Mouse (Mus musculus) embryonic facial prominence, embryonic 11.5 days (tissue): Measurements from ENCODE around the gene Twsg1. TPM values are rescaled to one million over a fixed set of nuclear protein-coding genes. Genes with fewer than 3 reads are reported as not detected.

Experiments used
- ATAC-seq: fragments of 200-750 bp; cut with Nextera tagmentation; replicated peaks from 2 replicates; pipeline ENCODE4 v1.8.0; 2017; ENCODE audit warnings: low read depth; ENCODE audit not compliant: insufficient number of reproducible peaks, low FRiP score, low TSS enrichment
- DNase-seq: peaks from one replicate; pipeline ENCODE4 v3.0.0-alpha.2; 2015; ENCODE audit warnings: low spot score
- H3K27ac ChIP-seq: fragments of 300-500 bp; sonication (generic); replicated peaks from 2 replicates; pipeline ENCODE4 v1.5.1; 2014; ENCODE audit warnings: mild to moderate bottlenecking, low read depth, low read length, control low read depth
- H3K27me3 ChIP-seq: fragments of 300-500 bp; sonication (generic); 2 replicates; pipeline ENCODE4 v1.6.1; 2014; ENCODE audit warnings: mild to moderate bottlenecking, low read length, moderate library complexity, mixed read lengths; ENCODE audit not compliant: control insufficient read depth, insufficient read depth
- H3K36me3 ChIP-seq: fragments of 300-500 bp; sonication (generic); replicated peaks from 2 replicates; pipeline ENCODE4 v1.6.1; 2014; ENCODE audit warnings: low read depth, mild to moderate bottlenecking, low read length, moderate library complexity, mixed read lengths; ENCODE audit not compliant: control insufficient read depth, insufficient read depth
- H3K4me1 ChIP-seq: fragments of 300-500 bp; sonication (generic); 2 replicates; pipeline ENCODE4 v1.6.1; 2014; ENCODE audit warnings: low read length, mixed read lengths; ENCODE audit not compliant: control insufficient read depth, insufficient read depth
- H3K4me2 ChIP-seq: fragments of 300-500 bp; sonication (generic); 2 replicates; pipeline ENCODE4 v1.6.1; 2014; ENCODE audit warnings: low read depth, mild to moderate bottlenecking, control low read depth, low read length, moderate library complexity
- H3K4me3 ChIP-seq: fragments of 300-500 bp; sonication (generic); 2 replicates; pipeline ENCODE4 v1.5.1; 2014; ENCODE audit warnings: low read depth, low read length, control low read depth
- H3K9ac ChIP-seq: fragments of 300-500 bp; sonication (generic); replicated peaks from 2 replicates; pipeline ENCODE4 v1.6.1; 2014; ENCODE audit warnings: mild to moderate bottlenecking, control low read depth, low read length
- H3K9me3 ChIP-seq: fragments of 300-500 bp; sonication (generic); replicated peaks from 2 replicates; pipeline ENCODE4 v1.6.1; 2016; ENCODE audit warnings: mild to moderate bottlenecking, low read length, inconsistent platforms, mixed read lengths; ENCODE audit not compliant: control insufficient read depth
- WGBS: fragments of 180-500 bp; shearing (Covaris S2); extraction: QIAGEN DNeasy Blood & Tissue Kit; methylation state at CpG from one replicate; pipeline ENCODE4 v1.1.7; 2014; 5-methylcytosine and 5-hydroxymethylcytosine counted together
- polyA plus RNA-seq: library from polyadenylated mRNA; unstranded; fragments of >200 nt; fragmentation: Nextera tagmentation; extraction: Ambion mirVana; gene quantifications from 2 replicates; pipeline ENCODE4 v1.2.1, GENCODE M21; 2014

Twsg1 gene
- polyA plus RNA-seq, 1 experiment from 2014 or later, result 142 TPM

- H3K9ac ChIP-seq, result no peak overlapping the region
These were observed 74.0 kb downstream of the Twsg1 start for GRCm38 (mm10) chr17:65877026-65877425.

GRCm38 (mm10) chr17:65873834-65874233, 77.2 kb downstream of the Twsg1 start:
- no peak overlapping the region for H3K4me3 ChIP-seq
- H3K27me3 ChIP-seq, result no peaks in the 10 kb centered on the region
- no peak overlapping the region for H3K4me2 ChIP-seq
- DNase-seq (no peak), ATAC-seq (no peak)
- H3K36me3 ChIP-seq, result no peaks in the 10 kb centered on the region
- peaks cover 2% of the 10 kb centered on the region for H3K4me1 ChIP-seq
- H3K27ac ChIP-seq, result no peak overlapping the region
- 88% methylated on average over 11 of the region's 11 CpGs for WGBS
- no peak overlapping the region for H3K9ac ChIP-seq
- no peaks in the 10 kb centered on the region for H3K9me3 ChIP-seq

More at GRCm38 (mm10) chr17:65877026-65877425, 74.0 kb downstream of the Twsg1 start:
- 0 out of 2 replicates have a peak, but pooled peaks have one; percentile 39 for ATAC-seq
- Histone ChIP-seq H3K27me3 (no peaks in the 10 kb centered on the region), H3K9me3 (no peaks in the 10 kb centered on the region), H3K4me3 (no peak overlapping the region), H3K27ac (no peak overlapping the region), H3K4me1 (peaks cover under 1% of the 10 kb centered on the region), H3K36me3 (no peaks in the 10 kb centered on the region), H3K4me2 (no peak overlapping the region)
- WGBS, result 57% methylated on average over 6 of the region's 6 CpGs
- peak; percentile 8 for DNase-seq

GRCm38 (mm10) chr17:65873156-65873555, 77.9 kb downstream of the Twsg1 start:
- Histone ChIP-seq H3K4me3 (no peak overlapping the region), H3K36me3 (no peaks in the 10 kb centered on the region), H3K27me3 (no peaks in the 10 kb centered on the region), H3K4me1 (peaks cover 2% of the 10 kb centered on the region), H3K9ac (no peak overlapping the region), H3K9me3 (no peaks in the 10 kb centered on the region), H3K27ac (no peak overlapping the region), H3K4me2 (no peak overlapping the region)
- WGBS, result 93% methylated on average over 4 of the region's 4 CpGs
- DNase-seq (no peak), ATAC-seq (no peak)

- Histone ChIP-seq H3K27me3 (no peaks in the 10 kb centered on the region), H3K36me3 (no peaks in the 10 kb centered on the region), H3K27ac (no peak overlapping the region; the same call in 1 of the 2 replicates), H3K4me3 (no peak overlapping the region), H3K9ac (no peak overlapping the region), H3K4me1 (peaks cover 2% of the 10 kb centered on the region), H3K9me3 (no peaks in the 10 kb centered on the region), H3K4me2 (no peak overlapping the region)
- DNase-seq (peak; percentile 58), ATAC-seq (no peak)
- 41% methylated on average over 6 of the region's 6 CpGs for WGBS
These were observed 78.4 kb downstream of the Twsg1 start for GRCm38 (mm10) chr17:65872652-65873051.

- ATAC-seq, result no peak
- Histone ChIP-seq H3K4me2 (no peak overlapping the region), H3K27me3 (no peaks in the 10 kb centered on the region), H3K4me1 (peaks cover 2% of the 10 kb centered on the region), H3K9ac (no peak overlapping the region), H3K36me3 (no peaks in the 10 kb centered on the region), H3K9me3 (no peaks in the 10 kb centered on the region), H3K27ac (no peak overlapping the region), H3K4me3 (no peak overlapping the region)
- WGBS, result 49% methylated on average over 6 of the region's 6 CpGs
- DNase-seq, result no peak
These were observed 79.0 kb downstream of the Twsg1 start for GRCm38 (mm10) chr17:65872051-65872450.

Other genes with a start within 250 kb of the Twsg1 start
- 70.8 and 80.5 TPM in 2 replicates for gene Rab31, start 178.5 kb downstream of the Twsg1 start, polyA plus RNA-seq
- 63.5 and 65.1 TPM in 2 replicates for gene Ppp4r1, start 168.7 kb downstream of the Twsg1 start, polyA plus RNA-seq
- 47.8 and 48.4 TPM in 2 replicates for gene Ralbp1, start 65.4 kb downstream of the Twsg1 start, polyA plus RNA-seq
- 27.2 and 29.4 TPM in 2 replicates for gene Ankrd12, start 125.9 kb upstream of the Twsg1 start, polyA plus RNA-seq
- 334 and 342 TPM in 2 replicates for gene Ndufv2, start 150.3 kb upstream of the Twsg1 start, polyA plus RNA-seq
- gene Washc1, start 160.3 kb upstream of the Twsg1 start, polyA plus RNA-seq, result 36.3 and 36.8 TPM in 2 replicates
- 17.6 and 19.4 TPM in 2 replicates for gene Ddx11, start 172.3 kb upstream of the Twsg1 start, polyA plus RNA-seq